Mouse (Mus musculus): Measurements from ENCODE around the gene Tssk4.

Gene Tssk4

DNA sequence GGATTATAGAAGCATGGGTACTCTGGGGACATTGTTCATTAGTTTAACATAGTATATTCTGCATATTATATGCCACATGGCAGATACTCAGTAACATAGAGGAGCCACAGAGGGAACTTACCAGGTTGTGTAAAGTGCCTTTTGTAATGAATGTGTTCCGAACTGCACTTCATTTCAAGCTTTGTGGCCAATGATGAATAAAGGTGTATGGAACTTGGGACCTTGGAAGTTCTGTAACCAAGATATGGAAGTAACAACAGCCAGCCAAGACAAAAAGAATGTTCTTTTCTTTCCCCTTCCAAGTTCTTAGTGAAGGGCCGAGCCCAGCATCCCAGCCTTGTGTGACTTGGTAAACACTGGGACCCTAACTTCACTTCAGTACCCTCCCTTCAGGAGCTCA is at the start of gene Tssk4:
TSS of gene Tssk4 (plus strand) at position 301 of the 400 bp plus-strand sequence.
- DNase-seq (ENCODE audit: extremely low read depth, low read depth): no peak

DNA sequence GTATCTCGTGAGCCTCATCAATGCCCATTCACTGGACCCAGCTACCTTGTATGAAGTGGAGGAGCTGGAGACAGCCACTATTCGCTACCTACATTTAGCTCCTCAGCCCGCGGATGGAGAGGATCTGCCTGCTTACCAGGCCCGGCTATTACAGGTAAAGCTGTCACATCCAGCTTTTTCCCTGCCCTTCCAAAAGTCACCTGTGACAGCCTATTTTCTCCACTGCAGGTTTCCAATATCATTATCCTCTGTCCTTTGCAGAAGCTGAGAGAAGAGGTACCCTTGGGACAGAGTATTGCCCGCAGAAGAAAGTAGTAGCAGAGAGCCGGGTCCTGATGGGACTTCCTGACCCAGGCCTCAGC is 46.7 kb upstream of the Tssk4 start, which contains the start of gene Irf9:
TSS of gene Irf9 (plus strand) at position 301 of the 362 bp plus-strand sequence.
- no peak for DNase-seq (ENCODE audit: extremely low read depth, low read depth)

DNA sequence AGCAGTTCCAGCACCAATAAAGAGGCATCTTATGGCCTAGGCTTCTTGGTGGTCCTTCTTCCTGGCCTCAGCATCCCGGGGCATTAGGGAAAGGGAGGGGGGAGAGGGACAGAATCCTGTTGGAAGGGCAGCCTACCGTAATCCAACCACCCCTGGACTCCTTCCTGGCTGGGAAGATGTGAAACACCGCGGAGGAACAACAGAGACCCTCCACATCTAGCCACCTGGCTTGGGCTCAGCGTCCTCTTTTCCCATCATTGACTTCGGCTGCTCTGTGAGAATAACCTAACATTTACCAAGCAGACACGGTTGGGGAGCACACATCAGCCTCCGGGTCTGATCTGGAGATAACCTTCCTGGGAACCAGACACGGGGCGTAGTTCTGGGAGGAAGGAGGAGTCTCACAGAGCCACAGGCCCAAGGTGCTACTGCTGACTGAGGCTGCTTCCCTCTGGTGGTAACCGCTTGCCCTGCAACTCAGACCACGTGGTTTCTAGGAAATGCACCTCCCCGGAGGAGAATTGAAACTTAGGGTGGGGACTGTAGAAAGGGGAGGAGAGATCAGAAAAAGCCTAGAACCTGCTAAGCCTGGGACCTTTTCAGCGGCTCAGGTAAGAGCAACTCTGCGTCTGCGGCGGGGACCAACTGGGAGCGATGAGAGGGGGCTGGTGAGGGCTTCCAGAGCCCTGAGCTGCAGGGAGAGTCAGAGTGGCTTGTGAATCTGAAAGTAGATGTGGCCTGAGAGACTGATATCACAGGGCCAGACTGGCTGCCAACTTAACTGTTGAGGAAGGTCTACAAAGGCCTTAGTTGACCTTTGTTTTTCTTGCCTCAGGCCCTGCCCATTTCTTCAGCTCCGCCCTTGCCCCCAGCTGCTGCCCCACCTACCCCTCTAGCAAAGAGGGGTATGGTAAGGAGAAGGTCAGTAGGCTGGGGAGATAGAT is 46.1 kb upstream of the Tssk4 start:
- peak; percentile 89 for DNase-seq (ENCODE audit: extremely low read depth, low read depth)

DNA sequence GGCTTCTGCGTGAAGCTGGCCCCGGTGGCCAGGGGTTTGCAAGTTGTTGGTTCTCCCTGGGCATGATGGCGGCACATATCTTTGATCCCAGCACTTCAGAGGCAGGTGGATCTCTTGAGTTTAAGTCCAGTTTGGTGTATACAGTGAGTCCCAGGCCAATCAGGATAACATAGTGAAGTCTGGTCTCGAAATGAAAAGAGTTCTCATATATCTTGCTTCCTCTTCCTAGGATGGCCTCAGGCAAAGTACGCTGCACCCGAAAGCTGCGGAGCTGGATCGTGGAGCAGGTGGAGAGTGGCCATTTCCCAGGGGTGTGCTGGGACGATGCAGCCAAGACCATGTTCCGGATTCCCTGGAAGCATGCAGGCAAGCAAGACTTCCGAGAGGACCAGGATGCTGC is 45.2 kb upstream of the Tssk4 start:
- DNase-seq (ENCODE audit: extremely low read depth, low read depth): no peak

DNA sequence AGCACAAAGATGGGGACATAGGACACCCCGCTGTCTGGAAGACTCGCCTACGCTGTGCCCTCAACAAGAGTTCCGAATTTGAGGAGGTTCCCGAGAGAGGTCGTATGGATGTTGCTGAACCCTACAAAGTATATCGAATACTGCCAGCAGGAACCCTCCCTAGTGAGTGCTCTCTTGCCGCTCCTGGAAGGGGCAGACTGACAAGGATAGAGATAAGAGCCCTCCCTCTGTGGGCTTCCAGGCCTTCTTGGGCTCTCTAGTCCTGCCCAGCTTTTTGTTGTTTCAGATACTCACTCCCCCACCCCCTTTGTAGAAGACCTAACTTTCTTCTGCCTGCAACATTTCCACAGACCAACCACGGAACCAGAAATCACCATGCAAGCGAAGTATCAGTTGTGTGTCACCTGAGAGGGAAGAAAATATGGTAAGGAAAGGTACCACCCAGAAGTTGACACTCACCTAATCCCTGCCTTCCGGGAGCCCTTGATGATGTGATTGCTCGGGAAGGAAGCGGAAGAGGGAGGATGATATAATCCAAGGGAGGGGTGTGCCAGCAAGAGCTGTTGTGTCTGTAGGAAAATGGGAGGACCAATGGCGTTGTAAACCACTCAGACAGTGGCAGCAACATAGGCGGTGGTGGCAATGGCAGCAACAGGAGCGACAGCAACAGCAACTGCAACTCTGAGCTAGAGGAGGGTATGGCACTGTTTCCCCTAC is 44.1 kb upstream of the Tssk4 start:
- DNase-seq (ENCODE audit: extremely low read depth, low read depth): no peak

DNA sequence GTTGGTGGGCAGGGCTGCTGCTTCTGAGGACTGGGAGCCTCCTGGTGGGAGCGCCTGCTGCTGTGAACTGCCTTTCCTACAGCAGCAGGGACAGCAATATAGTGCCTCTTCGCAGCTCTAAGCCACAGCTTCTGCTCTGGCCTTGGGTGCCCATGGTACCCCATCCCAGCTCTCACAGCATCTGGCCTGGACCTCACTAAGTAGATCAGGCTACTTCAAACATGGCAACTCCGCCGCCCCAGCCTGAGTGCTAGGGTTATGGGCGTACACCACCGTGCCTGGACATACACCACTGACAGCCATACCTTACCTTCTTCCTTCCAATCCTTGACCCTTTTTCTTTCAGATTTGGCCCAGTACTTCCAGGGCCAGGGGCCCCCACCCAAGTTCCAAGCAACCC is 41.6 kb upstream of the Tssk4 start:
- DNase-seq (ENCODE audit: extremely low read depth, low read depth): no peak

DNA sequence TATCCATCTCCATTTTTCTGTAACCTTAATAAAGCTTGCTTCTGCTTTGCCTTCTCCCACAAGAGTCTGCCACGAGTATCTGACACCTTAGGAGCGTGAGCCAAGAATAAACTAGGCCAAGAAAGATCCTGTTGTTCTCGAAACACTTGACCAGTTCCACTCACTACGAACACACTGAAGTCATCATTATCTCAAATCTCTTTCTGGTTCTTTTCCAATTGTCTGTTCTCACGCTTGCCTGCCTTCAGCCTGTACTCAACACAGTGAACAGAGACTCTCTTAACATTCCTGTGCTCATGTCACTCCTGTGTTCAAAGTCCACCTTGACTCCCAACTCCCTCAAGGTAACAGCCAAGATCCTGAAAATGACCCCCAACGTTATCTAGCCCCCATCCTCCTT is 36.6 kb upstream of the Tssk4 start:
- DNase-seq (ENCODE audit: extremely low read depth, low read depth): no peak

DNA sequence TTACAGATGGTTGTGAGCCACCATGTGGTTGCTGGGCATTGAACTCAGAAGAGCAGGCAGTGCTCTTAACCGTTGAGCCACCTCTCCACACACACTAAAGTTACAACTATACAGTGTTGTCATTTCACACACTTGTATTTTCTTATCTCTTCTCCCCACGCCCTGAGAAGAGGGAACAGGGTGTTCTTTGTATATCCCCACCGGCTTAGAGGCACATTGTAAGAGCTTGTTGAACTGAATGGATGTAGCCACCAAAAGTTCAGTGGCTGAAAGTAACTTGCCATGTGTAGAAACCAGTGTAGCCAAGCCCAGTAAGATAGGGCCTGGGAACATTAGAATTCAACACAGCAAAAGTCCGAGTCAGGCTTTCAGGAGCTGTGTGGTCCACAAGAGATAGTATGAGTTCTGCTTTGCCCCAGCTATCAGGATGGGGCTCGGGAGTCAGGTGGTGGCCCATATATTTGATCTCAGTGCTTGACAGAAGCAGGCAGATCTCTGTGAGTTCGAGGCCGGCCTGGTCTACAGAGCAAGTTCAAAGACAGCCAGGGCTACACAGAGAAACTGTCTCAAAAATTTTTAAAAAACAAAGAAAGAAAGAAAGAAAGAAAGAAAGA is 35.3 kb upstream of the Tssk4 start:
- peak; percentile 89 for DNase-seq (ENCODE audit: extremely low read depth, low read depth)

DNA sequence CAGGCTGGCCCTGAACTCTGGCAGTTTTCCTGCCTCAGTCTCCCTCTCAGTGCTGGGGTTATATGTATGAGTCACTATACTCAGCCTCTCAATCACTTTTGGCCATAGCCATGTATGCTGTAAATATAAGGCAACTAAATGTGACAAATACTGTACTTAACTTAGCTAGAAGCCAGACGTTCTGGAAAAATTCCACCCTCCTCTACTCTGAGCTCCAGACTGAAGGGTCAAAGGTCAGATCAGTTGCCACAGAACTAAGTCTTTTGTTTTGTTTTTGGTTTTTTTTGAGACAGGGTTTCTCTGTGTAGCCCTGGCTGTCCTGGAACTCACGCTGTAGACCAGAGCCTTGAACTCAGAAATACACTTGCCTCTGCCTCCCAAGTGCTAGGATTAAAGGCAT is 34.1 kb upstream of the Tssk4 start:
- DNase-seq (ENCODE audit: extremely low read depth, low read depth): no peak

DNA sequence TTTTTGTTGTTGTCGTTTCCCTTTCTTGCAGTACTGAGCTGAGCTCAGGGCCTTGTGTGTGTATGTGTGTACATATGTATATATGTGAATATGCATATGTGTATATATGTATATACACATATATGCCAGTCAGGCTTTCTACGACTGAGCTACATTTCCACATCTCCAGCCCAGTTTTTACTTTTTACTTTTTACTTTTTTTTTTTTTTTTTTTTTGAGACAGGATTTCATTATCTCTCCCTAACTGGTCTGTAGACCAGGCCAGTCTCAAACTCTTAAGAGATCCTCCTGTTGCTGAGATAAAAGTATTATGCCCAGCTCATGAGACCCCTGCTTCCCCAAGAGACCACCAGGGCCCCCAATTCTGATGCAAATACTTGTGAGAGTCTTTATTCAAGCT is 33.1 kb upstream of the Tssk4 start:
- no peak for DNase-seq (ENCODE audit: extremely low read depth, low read depth)

DNA sequence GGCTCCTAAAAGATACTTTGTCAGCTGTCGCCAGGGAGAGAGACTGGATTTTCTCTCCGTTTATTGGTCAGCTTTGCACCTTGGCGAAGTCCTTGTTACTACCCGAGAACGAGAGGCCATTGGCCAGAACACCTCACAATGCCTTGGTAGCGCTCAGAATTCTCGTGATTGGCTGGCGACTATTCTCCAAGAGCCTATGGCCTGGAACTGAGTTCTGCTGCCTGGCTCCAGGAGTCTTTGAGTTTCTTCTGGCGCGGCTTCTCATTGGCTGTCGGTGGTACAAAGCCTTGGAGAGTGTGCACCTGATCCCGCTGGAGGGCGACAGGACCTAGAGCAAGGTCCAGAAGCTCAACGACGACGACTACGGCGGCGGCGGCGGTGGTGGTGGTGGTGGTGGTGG is 32.2 kb upstream of the Tssk4 start, which contains the start of gene Rec8:
TSS of gene Rec8 (plus strand) at position 216 of the 400 bp plus-strand sequence.
- DNase-seq (ENCODE audit: extremely low read depth, low read depth): no peak

DNA sequence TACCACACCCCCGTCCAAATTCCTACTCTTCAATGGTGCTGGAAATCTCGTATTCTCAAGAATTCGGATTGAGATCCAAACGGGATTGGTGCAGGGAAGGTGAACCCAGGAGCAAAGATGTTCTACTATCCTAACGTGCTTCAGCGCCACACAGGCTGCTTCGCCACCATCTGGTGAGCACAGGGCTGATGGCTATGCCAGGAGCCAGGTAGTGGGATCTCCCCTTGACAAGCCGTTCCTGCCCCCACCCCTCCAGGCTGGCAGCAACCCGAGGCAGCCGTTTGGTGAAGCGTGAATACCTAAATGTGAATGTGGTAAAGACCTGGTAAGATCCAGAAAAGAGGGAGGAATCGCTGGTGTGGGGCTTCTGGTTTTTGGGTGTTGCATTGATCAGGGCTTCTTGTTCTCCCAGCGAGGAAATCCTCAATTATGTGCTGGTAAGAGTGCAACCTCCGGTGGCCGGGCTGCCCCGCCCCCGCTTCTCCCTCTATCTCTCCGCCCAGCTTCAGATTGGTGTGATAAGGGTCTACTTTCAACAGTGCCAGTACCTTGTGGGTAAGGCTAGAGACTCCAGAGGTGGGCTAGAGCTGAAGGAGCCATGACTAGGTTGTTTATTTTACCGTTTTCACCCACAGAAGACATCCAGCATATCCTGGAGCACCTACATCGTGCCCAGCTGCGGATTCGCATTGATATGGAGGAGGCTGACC is 31.3 kb upstream of the Tssk4 start:
- DNase-seq (ENCODE audit: extremely low read depth, low read depth): peak; percentile 33

DNA sequence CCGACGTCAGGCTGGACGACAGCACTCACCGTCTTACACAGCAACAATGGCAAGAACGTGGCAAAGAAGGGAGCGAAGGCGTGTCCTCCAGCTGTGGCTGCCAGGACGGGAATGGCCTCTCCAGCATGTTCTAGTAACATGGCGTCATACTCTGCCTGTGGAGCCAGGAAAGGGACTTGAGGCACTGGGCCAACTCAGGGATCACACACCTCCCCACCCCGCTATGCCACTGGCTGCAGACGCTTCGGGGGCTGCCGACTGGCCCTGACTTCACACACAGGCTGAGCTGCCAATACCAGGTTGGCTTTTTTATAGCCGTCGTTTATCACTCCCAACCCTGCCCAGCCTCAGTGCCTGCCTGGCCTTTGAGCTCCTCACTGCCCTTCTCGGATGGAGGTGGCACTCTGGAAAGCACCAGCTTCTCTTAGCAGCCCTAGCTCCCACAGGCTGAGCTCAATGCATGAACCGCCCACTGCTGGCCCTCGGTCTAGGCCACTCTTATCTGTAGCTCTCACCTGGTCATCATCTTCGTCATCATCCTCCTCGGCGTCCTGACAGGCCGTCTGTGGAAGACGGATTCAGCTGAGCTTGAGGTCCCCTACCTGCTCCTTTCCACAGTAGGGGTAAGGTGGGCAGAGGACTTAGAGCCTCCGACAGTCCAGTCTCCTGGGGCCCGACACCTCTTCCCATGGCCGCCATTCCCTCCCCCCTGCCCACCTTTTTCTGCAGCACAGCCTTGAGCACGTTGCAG is 21.7 kb upstream of the Tssk4 start:
- DNase-seq (ENCODE audit: extremely low read depth, low read depth): no peak

DNA sequence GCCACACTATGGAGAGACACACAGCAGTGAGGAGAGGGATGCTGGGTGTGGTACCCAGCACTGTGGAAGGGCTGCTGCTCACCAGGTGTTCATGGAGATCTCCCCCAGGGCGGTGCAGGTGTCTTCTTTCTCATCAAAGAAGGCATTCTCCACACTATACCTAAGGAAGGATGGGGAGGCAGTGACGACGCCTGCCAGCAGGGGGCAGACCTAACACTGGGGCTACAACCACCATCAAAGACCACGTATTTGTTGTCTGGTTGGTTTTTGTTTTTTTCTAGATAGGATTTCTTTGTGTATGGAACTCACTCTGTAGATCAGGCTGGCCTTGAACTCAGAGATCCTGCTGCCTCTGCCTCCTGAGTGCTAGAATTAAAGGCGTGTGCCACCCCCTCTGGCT is 20.7 kb upstream of the Tssk4 start:
- DNase-seq (ENCODE audit: extremely low read depth, low read depth): no peak

DNA sequence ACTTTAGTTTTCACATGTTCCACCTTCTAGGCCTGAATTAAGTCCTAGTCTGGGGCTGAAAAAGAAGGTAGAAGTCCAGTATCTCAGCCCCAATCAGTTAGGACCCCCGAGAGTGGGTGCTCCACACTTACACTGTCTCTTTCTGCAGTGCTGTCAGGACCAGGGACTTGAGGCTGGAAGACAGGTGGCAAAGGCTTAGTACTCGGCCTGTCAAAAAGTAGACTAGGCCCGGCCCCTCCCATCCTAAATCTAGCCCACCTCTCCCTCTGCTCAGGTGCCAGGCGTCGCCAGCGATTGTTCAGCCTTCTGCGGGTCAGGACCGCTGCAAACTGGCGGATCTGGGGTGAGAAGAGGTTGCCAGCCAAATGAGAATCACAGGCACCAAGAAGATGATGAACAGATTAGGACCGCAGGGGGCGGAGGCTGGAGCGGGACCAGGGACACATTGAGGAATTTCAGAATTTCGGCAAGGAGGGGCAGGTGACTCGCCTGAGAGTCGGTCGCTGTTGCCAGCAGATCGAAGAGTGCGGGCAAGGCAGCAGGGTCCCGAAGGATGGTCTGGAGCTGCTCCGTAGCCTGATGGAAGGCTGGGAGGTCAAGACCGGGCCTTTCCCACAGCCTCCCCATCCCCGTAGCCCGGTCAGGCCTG is 15.0 kb upstream of the Tssk4 start:
- no peak for DNase-seq (ENCODE audit: extremely low read depth, low read depth)

DNA sequence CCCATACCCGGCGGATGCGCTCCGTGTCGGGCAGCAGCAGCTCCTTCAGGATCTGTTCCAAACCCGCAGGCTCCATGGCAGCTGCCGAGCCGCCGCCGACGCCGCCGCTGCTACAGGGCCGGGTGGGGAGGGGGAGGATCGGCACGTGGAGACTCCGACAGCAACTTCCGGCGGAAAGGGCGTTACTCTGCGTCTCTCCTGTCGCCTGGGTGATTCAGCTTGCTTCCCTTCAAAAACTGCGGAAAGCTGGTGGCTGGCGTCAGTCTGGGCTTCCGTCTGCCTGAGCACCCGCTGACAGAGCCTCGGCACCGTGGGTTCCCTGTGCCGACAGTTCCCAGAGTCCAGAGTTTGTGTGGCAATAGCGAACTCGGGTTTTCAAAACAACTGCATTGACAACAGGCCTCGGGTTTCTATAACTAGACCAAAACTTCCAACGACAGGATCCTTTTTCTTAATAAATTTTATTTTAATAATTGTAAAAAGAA is 14.4 kb upstream of the Tssk4 start, which contains the start of gene Ipo4:
TSS of gene Ipo4 (minus strand) at position 435 of the 485 bp plus-strand sequence.
- DNase-seq (ENCODE audit: extremely low read depth, low read depth): peak; percentile 84

DNA sequence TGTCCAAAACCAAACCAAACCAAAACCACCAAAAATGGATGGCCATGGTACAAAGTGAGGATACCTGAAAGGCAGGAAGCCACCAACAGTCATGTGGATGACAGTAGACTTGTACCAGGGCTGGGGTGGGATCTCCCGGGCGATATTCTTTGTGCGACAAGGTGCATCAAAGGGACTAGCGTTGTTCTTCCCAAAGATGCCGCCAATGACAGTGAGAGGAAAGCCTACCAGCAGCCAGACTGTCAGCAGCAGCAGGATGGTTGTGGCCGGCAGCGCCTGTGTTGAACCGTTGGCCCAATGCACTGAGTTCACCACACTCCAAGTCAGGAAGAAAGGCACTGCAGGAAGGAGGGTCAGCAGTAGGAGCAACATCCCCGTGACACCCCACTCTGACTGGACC is 12.2 kb upstream of the Tssk4 start, which contains the start of gene Gm49378:
TSS of gene Gm49378 (minus strand) at position 101 of the 400 bp plus-strand sequence.
- DNase-seq (ENCODE audit: extremely low read depth, low read depth): no peak

DNA sequence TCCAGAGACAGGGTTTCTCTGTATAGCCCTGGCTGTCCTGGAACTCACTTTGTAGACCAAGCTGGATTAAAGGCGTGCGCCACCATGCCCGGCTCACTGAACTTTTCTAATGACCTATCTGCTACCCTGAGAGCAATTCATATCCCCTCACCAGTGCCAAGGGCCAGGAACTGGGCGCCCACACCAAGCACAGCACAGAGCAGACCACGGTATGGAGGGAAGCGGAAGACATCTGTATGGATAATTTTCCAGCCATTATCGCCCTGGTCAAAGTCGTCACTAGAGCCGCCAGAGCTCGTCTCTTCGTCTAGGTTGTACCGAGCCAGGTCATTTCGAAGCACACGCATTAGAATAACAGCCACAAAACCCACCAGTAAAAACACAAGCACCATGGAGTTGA is 9.2 kb upstream of the Tssk4 start:
- no peak for DNase-seq (ENCODE audit: extremely low read depth, low read depth)

DNA sequence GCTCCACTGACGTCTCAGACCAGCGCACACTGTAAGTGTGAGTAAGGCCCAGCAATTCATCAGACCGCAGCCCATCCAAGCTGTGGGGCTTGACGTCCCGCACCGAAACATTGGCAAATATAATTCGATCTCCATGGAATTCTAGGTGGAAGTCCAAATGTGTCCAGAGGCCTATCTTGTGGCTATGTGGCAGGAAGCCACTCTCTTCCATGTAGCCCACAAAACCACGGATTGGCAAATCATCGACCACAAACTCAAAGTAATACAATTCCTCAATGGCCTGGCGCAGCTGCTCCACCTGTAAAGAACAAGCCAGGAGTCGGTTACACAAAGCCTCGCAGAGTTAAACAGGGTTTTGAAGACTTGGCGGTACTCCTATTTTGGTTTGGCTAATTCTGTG is 8.7 kb upstream of the Tssk4 start:
- no peak for DNase-seq (ENCODE audit: extremely low read depth, low read depth)

DNA sequence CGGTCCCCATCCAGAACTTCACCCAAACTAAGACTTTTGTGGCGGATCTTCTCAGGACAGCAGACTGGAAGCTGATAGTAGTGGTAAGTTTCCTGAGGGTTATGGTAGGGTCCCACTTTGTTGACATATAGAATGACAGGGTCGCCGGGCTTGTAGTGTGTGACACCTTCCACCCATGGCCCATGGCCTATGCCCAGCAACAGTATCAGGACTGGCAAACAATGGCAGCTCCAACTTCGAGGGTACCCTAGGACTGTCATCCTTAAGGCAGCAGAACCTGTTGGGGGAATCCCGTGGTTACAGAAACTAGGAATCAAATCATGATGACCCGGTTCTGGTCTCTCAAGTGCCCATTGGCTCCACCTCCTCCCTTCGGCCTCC is 7.3 kb upstream of the Tssk4 start:
- no peak for DNase-seq (ENCODE audit: extremely low read depth, low read depth)

Data from MEL-GATA-1-ER (cell line).